Mouse (Mus musculus) kidney, postnatal 4 days (tissue): ENCODE data around the gene Pou6f1.
"Not testable (repeated sequence)": the region's sequence is repeated elsewhere in the genome, so short reads cannot be mapped to it uniquely, and the experiment has no call there.

Experiments
- DNase-seq, 2 experiments: peaks; one replicate each; pipeline ENCODE4 v3.0.0; 2021; ENCODE audit warnings: mixed read lengths in 2 of 2

Gene Pou6f1

DNA sequence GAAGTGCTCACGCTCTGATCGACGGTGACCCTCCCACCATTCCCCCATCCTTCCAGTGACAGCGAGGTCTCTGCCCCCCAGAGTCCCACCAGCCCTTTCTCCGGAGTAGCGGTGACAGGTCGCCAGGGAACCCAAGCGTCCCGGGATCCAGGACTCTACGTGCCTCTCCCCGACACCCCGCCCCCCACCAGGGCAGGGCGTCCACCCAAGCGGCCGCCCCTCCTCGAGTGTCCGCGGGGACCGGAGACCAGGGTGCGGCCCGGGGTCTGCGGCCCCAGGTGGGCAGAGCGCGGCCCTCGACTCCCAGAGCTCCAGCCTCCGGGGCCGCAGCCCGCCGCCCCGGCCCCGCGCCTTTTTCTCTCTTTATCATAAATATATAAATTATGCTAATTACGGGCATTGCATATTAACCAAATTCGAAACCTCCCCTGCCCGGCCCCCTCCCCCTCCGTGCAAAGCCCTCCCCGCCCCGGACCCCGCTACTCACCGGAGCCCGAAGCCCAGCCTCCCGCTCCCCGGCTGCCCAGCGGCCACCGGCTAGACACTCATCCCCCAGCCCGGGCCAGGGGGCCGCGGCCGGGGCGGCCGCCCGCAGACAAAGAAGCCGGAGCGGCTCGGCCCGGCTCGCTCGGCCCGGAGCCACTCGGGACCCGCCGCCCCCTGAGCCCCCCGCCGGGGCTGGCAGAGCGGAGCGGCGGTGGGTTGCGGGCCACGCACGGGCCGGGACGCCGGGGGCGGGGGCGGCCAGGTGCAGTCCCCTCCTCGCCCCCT, at the start of gene Pou6f1:
Gene Pou6f1 (minus strand): TSS at position 709 of the 771 bp plus-strand sequence.
- peak; percentile 77 to 84 for DNase-seq

DNA sequence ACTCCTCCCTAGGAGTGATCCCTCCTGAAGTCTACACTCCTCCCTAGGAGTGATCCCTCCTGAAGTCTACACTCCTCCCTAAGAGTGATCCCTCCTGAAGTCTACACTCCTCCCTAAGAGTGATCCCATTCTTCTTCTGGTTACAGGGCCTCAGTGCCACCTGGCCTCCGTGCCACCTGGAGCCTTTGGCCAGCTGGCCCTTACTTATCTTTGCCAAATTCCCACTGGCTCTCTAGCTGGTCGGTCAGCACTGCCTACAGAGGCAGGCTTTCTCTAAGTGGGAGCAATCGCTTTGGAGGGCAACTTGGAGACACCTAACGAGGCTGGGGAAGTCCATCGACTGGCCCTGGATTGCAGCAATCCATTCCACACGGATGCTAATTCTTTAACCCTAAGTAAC, 46.4 kb upstream of the Pou6f1 start:
- no peak for DNase-seq

GRCm38 (mm10) chr15:100642451-100642850, 42.7 kb upstream of the Pou6f1 start:
- no peak for DNase-seq

DNA sequence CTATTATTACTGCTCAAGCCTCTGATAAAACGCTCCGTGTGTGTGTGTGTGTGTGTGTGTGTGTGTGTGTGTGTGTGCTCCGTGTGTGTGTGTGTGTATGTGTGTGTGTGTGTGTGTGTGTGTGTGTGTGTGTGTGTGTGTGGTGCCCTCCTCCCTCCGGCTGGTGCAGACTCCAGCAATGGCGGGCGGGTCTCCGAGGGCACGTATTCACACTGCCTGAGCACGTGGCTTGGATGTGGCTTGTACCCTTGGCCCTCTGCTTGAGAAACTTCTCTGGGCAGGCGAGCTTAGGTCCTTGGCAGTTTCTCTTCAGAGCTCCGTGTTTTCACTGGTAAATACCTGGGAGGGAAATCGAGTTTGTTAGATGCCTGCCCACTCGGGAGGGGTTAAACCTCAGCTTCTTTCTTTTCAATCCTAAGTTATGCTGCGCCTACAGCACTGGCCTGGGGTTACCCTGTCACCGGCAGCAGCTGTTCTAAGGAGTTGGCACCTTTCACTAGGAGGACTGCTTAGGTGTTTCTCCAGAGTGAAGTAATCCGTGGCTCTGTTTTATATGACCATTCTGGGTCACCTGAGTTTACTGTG, 41.5 kb upstream of the Pou6f1 start:
- no peak for DNase-seq

GRCm38 (mm10) chr15:100639972-100640750, 40.4 kb upstream of the Pou6f1 start:
- no peak for DNase-seq

GRCm38 (mm10) chr15:100637661-100638060, 37.9 kb upstream of the Pou6f1 start:
- DNase-seq, result peak; percentile 65 to 74

DNA sequence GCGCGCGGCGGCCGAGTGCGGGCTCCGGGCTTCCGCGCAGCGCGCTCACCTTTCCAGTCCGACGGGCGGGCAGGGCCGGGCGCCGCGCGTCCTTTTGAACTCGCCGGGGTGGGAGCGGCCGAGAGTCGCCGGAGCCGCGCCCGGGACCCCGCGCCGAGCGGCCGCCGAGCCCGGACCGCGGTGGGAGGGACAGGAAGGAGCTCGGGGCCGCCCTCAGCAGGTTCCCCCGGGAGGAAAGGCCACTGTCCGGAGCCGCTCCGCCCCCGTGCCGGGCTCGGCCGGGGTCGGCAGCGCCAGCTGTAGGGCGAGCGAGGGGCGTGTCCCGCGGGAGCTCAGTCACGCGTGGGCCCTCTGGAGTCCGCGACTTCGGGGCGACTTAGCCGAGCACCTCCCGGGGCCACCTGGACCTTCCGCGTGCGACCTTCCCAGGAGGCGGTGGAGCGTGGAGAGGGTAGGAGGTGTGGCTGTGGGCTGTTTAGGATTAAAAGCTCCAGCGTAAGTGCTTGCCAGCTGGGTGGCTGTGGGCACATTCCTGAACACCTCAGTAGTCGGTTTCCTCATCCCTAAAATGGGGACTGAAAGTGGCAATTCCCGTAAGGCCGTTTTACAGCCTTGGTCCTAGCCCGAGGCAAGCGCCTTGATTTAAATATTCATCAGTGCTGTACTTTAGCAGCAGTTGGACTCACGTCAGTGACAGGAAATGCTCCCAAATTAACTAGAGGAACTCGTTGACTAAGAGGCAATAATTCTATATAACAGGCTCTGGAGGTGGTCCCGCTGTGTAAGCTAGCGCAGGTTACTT, 37.1 kb upstream of the Pou6f1 start, which contains the start of gene Smagp:
Gene Smagp (minus strand): TSS at position 241 of the 802 bp plus-strand sequence.
- DNase-seq, result peak; percentile 73 to 85

DNA sequence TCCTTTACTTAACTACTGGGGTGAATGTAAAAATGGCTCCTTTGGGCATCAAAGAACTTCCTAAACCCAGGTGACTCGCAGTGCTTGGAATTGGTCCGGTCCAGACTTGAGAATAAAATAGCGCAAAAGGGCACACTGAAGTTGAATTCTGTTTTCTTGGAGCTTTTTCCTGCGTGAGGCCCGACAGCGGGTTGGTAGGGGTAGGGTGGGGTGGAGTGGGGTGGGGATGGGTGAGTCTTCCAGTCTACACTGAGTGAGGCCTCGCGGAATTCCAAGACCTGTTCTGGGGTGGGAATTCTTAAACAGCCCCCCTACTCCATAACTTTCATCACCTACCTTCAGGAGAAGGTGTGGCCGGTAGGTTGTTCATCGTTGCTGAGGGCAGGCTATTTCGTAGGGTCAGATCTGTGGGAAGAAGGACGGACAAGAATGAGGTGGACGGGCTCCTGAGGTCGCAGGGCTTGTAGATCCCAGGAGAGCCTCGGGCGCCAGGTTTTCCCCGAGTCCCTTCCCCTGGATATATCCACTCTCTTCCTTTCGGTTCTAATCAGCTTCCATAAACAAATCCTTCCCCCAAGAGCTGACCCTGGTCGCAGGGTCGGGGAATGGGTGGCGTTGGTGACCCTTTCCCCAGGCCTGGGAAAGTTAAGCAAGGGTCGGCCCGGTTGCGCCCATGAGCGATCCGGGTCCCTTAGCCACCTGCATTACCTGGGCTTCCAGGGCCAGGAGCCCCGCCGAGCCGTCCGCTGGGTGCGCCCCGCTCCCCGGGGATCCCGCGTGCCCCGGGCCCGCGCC, 36.3 kb upstream of the Pou6f1 start:
- no peak for DNase-seq

DNA sequence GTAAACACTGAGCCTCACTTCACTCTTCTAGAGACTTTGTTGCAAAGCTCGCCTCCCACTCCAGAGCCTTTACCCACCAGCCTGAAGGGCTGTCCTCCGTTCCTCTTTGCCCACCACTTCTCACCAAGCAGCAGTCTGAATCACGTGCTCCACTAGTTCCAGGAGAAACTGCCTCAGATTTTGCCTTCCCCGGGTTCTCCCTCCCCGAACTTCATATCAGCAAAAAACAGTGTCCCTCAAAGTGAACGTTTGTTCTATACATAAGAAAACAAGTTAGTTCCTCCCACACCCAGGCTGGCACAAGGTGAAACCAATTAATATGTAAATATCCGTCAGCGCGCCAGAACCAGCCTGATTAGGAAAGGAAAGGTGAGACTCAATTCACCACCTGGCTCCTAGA, 35.5 kb upstream of the Pou6f1 start:
- DNase-seq, result no peak

DNA sequence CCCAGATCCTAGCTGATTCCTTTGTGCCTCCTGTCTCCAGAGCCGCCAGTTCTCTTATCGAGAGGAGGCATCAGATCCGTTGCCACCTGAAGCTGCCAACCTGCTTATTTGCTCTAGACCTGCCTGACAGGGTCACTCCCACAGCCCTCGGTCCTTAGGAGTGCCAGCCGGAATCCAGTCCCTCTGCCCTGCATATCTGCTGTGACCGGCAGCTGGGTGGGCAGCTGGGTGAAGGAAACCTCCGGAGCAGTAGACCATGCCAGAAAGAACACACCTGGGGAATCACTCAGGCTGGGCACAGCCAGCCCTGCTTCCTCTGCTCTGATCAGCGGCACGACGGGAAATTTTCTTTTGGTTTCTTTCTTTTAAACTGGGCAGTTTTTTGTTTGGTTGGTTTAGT, 33.6 kb upstream of the Pou6f1 start:
- DNase-seq, result peak; percentile 49 to 70

DNA sequence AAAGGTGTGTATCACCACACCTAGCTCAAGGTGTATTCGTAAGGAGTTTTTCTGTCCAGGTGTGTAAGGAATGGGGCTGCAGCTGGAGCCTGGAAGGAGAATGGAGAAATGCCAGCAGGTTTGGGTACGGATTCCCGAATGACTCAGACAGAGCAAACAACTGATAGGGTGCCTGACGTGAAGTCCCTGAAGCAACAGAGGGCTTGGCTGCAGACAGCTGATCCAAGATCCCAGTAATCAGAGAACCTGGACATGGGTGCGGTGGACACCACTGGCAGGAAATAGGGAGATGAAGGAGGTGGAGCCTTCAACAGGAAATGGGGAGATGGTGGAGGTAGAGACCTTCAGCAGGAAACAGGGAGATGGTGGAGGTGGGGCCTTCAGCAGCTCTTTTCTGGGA, 32.5 kb upstream of the Pou6f1 start:
- no peak for DNase-seq

- no peak for DNase-seq
Observed at GRCm38 (mm10) chr15:100631454-100632170, 31.8 kb upstream of the Pou6f1 start.

GRCm38 (mm10) chr15:100630126-100630525, 30.3 kb upstream of the Pou6f1 start:
- no peak for DNase-seq

DNA sequence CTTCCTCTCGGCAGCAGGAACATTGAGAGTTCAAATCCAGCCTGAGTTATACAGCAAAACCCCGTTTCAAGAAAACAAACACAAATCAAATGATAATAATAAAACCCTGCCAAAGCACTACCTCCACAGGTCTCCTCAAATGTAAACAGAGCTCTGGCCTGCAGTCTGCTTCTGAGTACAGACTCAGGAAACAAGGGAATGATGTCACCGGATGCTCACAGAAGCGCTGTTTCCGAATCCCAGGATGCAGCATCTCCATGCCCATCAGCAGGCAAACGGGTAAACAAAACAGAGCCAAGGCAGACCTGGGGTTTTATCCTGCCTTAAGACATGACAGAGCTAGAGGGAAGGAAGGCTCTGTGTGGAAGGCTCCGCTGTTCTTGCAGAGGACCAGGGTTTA, 29.0 kb upstream of the Pou6f1 start:
- no peak for DNase-seq

GRCm38 (mm10) chr15:100627774-100628370, 28.1 kb upstream of the Pou6f1 start:
- DNase-seq, result no peak

GRCm38 (mm10) chr15:100627287-100627686, 27.5 kb upstream of the Pou6f1 start:
- peak in 1 of 2 experiments; percentile 55 for DNase-seq

GRCm38 (mm10) chr15:100624435-100624834, 24.7 kb upstream of the Pou6f1 start:
- DNase-seq, result no peak

GRCm38 (mm10) chr15:100623754-100624153, 24.0 kb upstream of the Pou6f1 start:
- DNase-seq, result no peak

DNA sequence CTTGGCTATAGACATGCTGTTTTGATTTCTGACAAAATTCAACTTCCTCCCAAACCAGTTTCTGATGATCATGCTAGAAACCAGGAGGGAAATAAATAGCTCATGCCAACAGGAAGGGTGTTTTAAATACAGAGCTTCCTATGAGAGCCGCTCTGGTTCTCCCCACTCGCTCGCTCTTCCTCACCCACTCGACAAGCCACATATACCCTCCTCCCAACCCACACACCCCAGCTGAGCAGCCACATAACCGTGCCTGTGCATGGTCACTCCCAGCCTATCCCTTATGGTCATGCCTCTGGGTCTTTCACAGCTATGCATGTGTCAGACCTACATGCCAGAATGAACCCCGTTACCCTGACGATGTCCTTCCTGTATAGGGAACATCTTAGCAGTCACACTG, 22.4 kb upstream of the Pou6f1 start:
- no peak for DNase-seq

- not testable (repeated sequence) for DNase-seq
Observed at GRCm38 (mm10) chr15:100621671-100622070, 21.9 kb upstream of the Pou6f1 start.

GRCm38 (mm10) chr15:100619200-100619599, 19.4 kb upstream of the Pou6f1 start:
- no peak for DNase-seq
